Mouse (Mus musculus) liver, postnatal 0 days (tissue): Measurements from ENCODE around the gene Iqsec3. TPM values are rescaled to one million over a fixed set of nuclear protein-coding genes. Genes with fewer than 3 reads are reported as not detected.

Experiments used
- ATAC-seq: fragments of 200-750 bp; cut with Nextera tagmentation; 2 replicates; pipeline ENCODE4 v1.8.0; 2017; ENCODE audit warnings: mild to moderate bottlenecking, moderate library complexity
- DNase-seq: peaks from one replicate; pipeline ENCODE4 v3.0.0-alpha.2; 2016
- H3K27ac ChIP-seq: fragments of 300-500 bp; sonication (generic); 2 replicates; pipeline ENCODE4 v1.5.1; 2014; ENCODE audit warnings: antibody characterized with exemption, moderate library complexity, mild to moderate bottlenecking, low read depth
- H3K27me3 ChIP-seq: fragments of 300-500 bp; sonication (generic); 2 replicates; pipeline ENCODE4 v1.6.1; 2014; ENCODE audit warnings: low read length, control low read depth, mixed read lengths; ENCODE audit not compliant: insufficient read depth
- H3K36me3 ChIP-seq: fragments of 300-500 bp; sonication (generic); replicated peaks from 2 replicates; pipeline ENCODE4 v1.6.1; 2014; ENCODE audit warnings: mild to moderate bottlenecking, control low read depth, low read length, moderate library complexity, mixed read lengths; ENCODE audit not compliant: insufficient read depth
- H3K4me1 ChIP-seq: fragments of 300-500 bp; sonication (generic); 2 replicates; pipeline ENCODE4 v1.6.1; 2014; ENCODE audit warnings: antibody characterized with exemption, mild to moderate bottlenecking, control low read depth; ENCODE audit not compliant: insufficient read depth
- H3K4me2 ChIP-seq: fragments of 300-500 bp; sonication (generic); 2 replicates; pipeline ENCODE4 v1.6.1; 2014; ENCODE audit warnings: low read depth, mild to moderate bottlenecking, low read length, moderate library complexity, mixed read lengths
- H3K4me3 ChIP-seq: fragments of 300-500 bp; sonication (generic); 2 replicates; pipeline ENCODE4 v1.5.1; 2014; ENCODE audit warnings: low read depth, low read length
- H3K9ac ChIP-seq: fragments of 300-500 bp; sonication (generic); replicated peaks from 2 replicates; pipeline ENCODE4 v1.6.1; 2014; ENCODE audit warnings: mild to moderate bottlenecking, moderate library complexity
- H3K9me3 ChIP-seq: fragments of 300-500 bp; sonication (generic); 2 replicates; pipeline ENCODE4 v1.6.1; 2016; ENCODE audit warnings: mild to moderate bottlenecking, control low read depth, low read length, mixed read lengths
- CTCF ChIP-seq: sonication (generic); IDR thresholded peaks from 2 replicates; pipeline ENCODE4 v1.5.1; 2016; ENCODE audit warnings: antibody characterized with exemption, low read depth
- EP300 ChIP-seq: IDR thresholded peaks from 2 replicates; pipeline ENCODE4 v1.6.1; 2016; ENCODE audit warnings: antibody characterized with exemption, low read depth, mild to moderate bottlenecking
- WGBS: fragments of 180-500 bp; shearing (Covaris S2); extraction: QIAGEN DNeasy Blood & Tissue Kit; methylation state at CpG from one replicate; pipeline ENCODE4 v1.1.7; 2014; ENCODE audit not compliant: insufficient replicate concordance; 5-methylcytosine and 5-hydroxymethylcytosine counted together
- polyA plus RNA-seq: library from polyadenylated mRNA; unstranded; fragments of >200 nt; fragmentation: Nextera tagmentation; extraction: Ambion mirVana; gene quantifications from 2 replicates; pipeline ENCODE4 v1.2.1, GENCODE M21; 2015

Gene Iqsec3
- polyA plus RNA-seq, 1 experiment from 2014 or later = not detected

DNA sequence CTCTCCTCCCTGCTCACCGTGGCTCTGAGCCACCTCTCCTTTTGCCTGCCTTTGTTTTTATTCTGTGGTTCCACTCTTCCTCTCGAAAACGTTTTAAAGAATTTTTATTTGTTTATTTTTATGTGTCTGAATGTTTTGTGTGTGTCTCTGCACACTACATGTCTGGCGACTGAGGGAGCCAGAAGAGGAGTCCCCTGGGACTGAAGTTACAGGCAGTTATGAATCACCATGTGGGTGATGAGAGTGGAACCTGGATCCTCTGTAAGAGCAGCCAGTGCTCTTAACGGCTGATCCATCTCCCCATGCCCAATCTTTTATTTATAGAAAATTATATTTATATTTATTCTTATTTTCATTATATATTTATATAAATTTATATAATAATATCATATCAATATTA is 129.1 kb downstream of the Iqsec3 start:
- H3K9me3 ChIP-seq = no peaks in the 10 kb centered on the region
- H3K4me3 ChIP-seq = no peak overlapping the region
- 0 out of 2 replicates have a peak, but pooled peaks cover 2% of the 10 kb centered on the region for H3K36me3 ChIP-seq
- H3K27ac ChIP-seq = no peak overlapping the region
- ATAC-seq (no peak), DNase-seq (no peak)
- no peaks in the 10 kb centered on the region for H3K27me3 ChIP-seq
- peaks cover 9% of the 10 kb centered on the region for H3K4me1 ChIP-seq
- TF ChIP-seq EP300 (no peak), CTCF (no peak)
- 51% methylated on average over 5 of the region's 5 CpGs for WGBS
- H3K4me2 ChIP-seq = no peak overlapping the region
- H3K9ac ChIP-seq = no peak overlapping the region

GRCm38 (mm10) chr6:121343771-121344123 is 129.7 kb downstream of the Iqsec3 start:
- TF ChIP-seq CTCF = no peak
- TF ChIP-seq EP300 = no peak
- DNase-seq (no peak), ATAC-seq (no peak)
- 59% methylated on average over 6 of the region's 6 CpGs for WGBS
- no peak overlapping the region for H3K4me2 ChIP-seq
- peaks cover 9% of the 10 kb centered on the region for H3K4me1 ChIP-seq
- no peak overlapping the region; the same call in 1 of the 2 replicates for H3K9ac ChIP-seq
- H3K36me3 ChIP-seq = 0 out of 2 replicates have a peak, but pooled peaks cover 2% of the 10 kb centered on the region
- H3K9me3 ChIP-seq = no peaks in the 10 kb centered on the region
- no peak overlapping the region for H3K27ac ChIP-seq
- H3K27me3 ChIP-seq = no peaks in the 10 kb centered on the region
- no peak overlapping the region for H3K4me3 ChIP-seq

DNA sequence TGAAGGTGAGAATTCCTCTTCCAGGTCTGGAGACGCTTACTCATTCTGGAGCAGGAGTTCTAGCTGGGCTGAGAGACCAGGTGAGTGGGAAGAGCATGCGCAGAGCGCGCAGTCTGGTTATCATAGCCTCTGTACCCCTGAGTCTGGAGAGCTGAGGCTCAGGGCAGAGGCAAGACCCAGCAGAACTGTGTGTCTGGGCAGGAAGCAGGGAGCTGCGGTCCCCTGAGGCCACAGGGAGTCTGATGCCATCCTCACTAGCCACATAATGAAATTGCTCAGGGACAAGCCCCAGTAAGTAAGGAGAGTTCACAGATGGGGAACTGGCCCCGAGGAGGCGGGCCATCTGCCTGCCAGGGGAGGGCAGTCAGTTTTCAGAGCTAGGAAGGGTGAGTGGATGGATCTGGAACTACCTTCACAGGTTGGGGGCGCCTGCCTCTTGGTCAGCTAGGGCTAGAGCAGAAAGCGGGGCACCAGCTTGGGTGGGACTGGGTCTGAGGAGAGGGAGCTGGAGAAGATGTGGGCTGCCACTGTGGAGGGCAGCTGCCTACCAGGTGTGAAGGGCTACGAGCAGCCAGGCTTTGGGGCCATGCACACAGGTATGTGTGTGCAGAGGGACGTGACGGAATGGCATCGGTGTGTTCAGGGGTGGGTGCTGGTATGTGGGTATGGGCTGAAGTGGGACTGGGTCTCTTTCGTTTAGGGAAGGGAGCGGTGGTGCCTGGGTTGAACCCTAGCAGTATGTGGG is 130.3 kb downstream of the Iqsec3 start, which contains the start of gene Slc6a12:
TSS of gene Slc6a12 (plus strand) at position 51 of the 745 bp plus-strand sequence.
- WGBS = 66% methylated on average over 15 of the region's 15 CpGs
- Histone ChIP-seq H3K4me2 (peak within 1 kb of the TSS; percentile 22; the same call in 1 of the 2 replicates), H3K27ac (peak within 1 kb of the TSS; percentile 29; the same call in 1 of the 2 replicates), H3K4me1 (peaks cover 13% of the 10 kb centered on the region), H3K27me3 (no peaks in the 10 kb centered on the region), H3K9ac (no peak within 1 kb of the TSS; the same call in 1 of the 2 replicates), H3K4me3 (no peak within 1 kb of the TSS), H3K36me3 (0 out of 2 replicates have a peak, but pooled peaks cover under 1% of the 10 kb centered on the region), H3K9me3 (no peaks in the 10 kb centered on the region)
- ATAC-seq (no peak), DNase-seq (peak; percentile 30)
- no peak for TF ChIP-seq EP300
- TF ChIP-seq CTCF = no peak

GRCm38 (mm10) chr6:121341650-121342049 is 131.8 kb downstream of the Iqsec3 start:
- no peak overlapping the region for H3K4me2 ChIP-seq
- H3K27me3 ChIP-seq = no peaks in the 10 kb centered on the region
- H3K36me3 ChIP-seq = 0 out of 2 replicates have a peak, but pooled peaks cover 2% of the 10 kb centered on the region
- no peak for TF ChIP-seq CTCF
- TF ChIP-seq EP300 = no peak
- H3K27ac ChIP-seq = 0 out of 2 replicates have a peak overlapping the region, but pooled peaks have one; percentile 42
- DNase-seq (no peak), ATAC-seq (no peak)
- no peaks in the 10 kb centered on the region for H3K9me3 ChIP-seq
- 41% methylated on average over 6 of the region's 6 CpGs for WGBS
- no peak overlapping the region for H3K9ac ChIP-seq
- peaks cover 23% of the 10 kb centered on the region for H3K4me1 ChIP-seq
- no peak overlapping the region for H3K4me3 ChIP-seq

GRCm38 (mm10) chr6:121338519-121338896 is 135.0 kb downstream of the Iqsec3 start:
- peaks cover 26% of the 10 kb centered on the region for H3K4me1 ChIP-seq
- WGBS = 51% methylated on average over 4 of the region's 4 CpGs
- H3K9ac ChIP-seq = no peak overlapping the region
- H3K4me2 ChIP-seq = no peak overlapping the region
- no peaks in the 10 kb centered on the region for H3K9me3 ChIP-seq
- no peaks in the 10 kb centered on the region for H3K27me3 ChIP-seq
- DNase-seq = peak; percentile 63
- TF ChIP-seq CTCF = no peak
- peak; percentile 39; the same call in 1 of the 2 replicates for TF ChIP-seq EP300
- H3K4me3 ChIP-seq = no peak overlapping the region
- H3K27ac ChIP-seq = peak overlapping the region; percentile 39; the same call in 1 of the 2 replicates
- 0 out of 2 replicates have a peak, but pooled peaks cover 2% of the 10 kb centered on the region for H3K36me3 ChIP-seq
- peak; percentile 70 for ATAC-seq

GRCm38 (mm10) chr6:121337770-121338518 is 135.5 kb downstream of the Iqsec3 start:
- DNase-seq (peak; percentile 88), ATAC-seq (peak; percentile 70)
- TF ChIP-seq EP300 = no peak
- TF ChIP-seq CTCF = peak; percentile 97
- Histone ChIP-seq H3K4me3 (no peak overlapping the region), H3K27me3 (no peaks in the 10 kb centered on the region), H3K4me1 (peaks cover 23% of the 10 kb centered on the region), H3K9ac (no peak overlapping the region), H3K27ac (peak overlapping the region; percentile 67), H3K36me3 (peaks cover 2% of the 10 kb centered on the region; the same call in 1 of the 2 replicates), H3K4me2 (peak overlapping the region; percentile 69; the same call in 1 of the 2 replicates), H3K9me3 (no peaks in the 10 kb centered on the region)
- 32% methylated on average over 3 of the region's 3 CpGs for WGBS
